Mouse (Mus musculus) kidney, postnatal 4 days (tissue): ENCODE results near the gene Itpr3.

Experiments used
- DNase-seq, 2 experiments: peaks; one replicate each; pipeline ENCODE4 v3.0.0; 2021; ENCODE audit warnings: mixed read lengths in 2 of 2

The Itpr3 gene

DNA sequence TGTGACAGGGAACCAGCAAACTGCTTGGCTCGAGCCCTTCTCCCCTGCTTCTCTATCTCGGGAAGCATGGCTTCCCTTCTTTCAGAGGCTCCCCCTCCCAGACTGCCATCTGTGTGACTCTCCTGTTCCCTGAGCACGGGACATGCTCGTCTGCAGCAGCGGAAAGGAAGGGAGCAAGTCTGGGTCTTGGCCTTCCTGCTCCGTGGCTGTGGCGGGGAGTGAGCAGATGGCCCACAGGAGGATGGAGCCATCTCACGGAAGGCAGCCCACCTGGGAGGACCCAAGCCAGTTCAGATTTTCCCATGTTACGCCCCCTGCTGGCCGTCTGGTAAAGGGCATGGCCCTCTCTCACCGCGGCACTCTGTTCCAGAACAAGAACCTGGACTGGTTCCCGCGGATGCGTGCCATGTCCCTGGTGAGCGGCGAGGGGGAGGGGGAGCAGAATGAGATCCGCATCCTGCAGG lies 63.5 kb downstream of the Itpr3 start:
- DNase-seq = peak; percentile 81 to 86

DNA sequence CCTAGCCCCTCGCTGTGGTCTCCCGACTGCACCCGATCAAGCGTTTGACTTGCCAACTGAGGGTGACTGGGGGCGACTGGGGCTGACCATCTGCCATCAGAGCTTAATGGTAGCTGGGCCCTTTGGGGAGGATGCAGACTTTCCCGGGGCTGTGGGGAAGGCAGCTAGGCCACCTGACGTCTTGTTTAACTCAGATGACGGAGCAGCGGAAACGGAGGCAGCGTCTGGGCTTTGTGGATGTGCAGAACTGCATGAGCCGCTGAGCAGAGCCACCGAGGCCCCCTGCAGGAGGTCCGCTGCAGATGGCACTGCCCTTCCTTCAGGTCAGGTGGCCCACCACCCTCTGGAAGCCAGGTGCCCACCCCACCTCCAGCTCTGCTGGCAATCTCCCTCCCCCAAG lies 64.2 kb downstream of the Itpr3 start:
- DNase-seq = peak in 1 of 2 experiments; percentile 40

DNA sequence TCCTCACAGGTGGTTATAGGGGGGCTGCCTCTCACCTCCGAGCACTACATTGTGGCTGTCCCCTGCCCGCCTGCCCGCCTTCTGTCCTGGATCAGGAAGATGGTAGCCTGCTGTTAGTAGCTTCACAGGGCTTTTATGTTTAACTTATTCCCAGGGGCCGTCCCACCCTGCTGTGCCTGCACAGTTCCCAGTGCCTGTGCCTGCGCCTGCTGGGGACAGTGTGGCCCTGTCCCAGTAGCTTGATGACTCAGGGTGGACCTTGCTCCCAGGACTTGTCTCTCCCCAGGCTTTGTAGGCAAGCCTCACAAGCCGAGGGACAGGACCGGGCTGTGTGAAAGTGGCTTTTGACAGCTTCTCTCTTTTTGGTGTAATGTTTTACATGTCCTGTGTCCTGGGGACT lies 64.7 kb downstream of the Itpr3 start:
- no peak for DNase-seq

DNA sequence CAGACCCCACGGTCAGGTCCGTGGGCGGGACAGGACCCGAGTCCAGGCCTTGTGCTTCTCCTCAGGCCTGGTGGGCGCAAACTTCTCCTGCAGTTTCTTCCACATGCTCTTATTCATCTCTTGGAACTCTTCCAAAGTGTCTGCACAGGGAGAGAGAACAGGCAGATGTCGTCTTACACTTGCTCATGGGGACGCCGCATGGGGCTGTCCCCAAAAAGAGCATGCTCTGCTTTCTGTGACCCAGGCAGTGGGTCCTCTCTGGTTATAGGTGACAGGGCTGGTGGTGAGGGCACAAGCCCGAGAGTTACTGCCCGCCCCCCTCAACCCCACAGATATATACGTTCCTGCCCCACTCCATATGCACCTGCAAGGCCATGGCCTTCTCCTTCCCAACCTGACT lies 65.6 kb downstream of the Itpr3 start:
- DNase-seq = no peak

DNA sequence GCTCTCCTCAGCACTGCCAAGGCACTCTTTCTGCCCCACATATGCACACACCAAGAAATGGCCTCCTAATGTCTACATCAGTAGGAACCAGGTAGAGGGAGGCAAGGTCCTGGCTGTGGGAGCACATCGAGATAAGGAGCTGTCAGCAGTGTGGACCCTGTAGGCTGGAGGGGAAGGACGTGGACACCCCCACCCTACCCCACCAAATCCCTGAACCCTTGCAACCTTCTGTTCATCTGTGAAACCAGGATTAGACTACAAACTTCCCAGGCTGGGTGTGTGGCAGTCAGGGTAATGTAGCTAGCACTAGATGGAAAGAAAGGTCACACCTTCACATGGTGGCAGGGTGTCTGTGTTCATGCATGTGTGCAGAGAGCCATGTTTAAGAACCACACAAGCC lies 66.0 kb downstream of the Itpr3 start:
- no peak for DNase-seq

DNA sequence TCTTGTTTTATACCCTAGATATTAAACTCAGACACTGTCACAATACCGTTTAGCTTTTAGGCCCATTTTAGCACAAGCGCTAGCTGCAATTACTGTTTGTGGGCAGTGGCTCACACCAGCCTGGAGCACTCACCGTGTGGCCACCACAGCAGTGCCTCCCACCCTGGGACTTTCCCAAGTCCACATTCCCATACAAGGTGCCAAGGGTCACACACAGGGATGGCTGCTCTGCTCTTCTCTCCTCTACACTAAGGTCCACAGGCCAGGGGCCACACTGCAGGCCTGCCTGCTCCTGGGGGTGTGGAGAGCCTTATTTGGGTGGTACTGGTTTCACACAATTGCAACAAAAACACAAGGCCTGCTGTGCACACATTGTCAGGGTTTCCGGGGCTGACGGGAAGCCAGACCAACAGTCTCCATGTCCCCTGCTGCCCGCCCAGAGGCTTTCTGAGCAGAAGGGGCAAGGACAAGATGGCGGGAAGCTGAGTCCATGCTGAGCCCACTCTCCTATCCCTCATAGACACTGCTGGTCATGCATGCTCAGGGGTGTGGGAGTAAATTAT lies 66.8 kb downstream of the Itpr3 start:
- peak in 1 of 2 experiments; percentile 50 for DNase-seq

DNA sequence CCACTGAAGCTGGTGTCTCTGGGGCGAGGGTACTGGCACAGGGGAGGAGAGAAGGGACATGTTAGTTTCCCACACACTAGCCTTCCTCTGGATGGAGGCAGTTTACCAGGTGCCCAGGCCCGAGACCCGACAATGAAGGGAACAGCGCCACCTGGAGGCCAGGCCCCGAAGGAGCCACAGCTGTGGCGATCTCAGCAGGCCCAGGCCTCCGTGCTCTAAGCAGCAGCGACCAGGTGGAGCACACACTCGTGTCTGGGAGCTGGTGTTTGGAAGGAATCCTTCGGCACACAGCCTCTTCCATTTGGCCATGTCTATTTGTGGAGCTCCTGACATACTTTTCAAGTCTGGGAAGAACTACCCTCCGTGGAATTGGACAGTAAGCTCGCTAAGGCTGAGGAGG lies 68.1 kb downstream of the Itpr3 start:
- peak; percentile 88 to 89 for DNase-seq

DNA sequence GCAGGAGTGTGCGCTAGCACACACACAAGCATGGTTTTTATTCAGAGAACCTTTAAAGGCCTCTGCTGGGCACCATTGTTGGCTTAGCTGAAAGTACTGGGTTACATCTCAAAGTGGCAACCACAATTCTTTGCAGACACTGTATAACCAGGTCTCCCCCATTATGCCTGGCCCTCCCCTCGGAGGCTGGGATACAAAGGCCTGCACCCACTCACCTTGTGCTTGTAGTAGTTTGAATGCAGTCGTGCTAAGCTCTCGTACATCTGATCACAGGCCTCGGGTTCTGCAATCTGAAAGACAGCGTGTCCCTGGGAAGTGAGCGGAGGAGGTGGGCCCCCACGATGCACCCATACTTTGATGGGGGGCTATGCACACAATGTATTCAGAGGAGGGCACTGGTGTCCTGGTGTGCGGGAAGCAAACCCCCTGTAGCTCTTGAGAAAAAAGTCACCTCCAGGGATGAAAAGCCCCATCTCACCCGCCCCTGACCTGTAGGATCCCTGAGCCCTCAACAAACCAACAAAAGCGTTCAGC lies 68.6 kb downstream of the Itpr3 start:
- no peak for DNase-seq

DNA sequence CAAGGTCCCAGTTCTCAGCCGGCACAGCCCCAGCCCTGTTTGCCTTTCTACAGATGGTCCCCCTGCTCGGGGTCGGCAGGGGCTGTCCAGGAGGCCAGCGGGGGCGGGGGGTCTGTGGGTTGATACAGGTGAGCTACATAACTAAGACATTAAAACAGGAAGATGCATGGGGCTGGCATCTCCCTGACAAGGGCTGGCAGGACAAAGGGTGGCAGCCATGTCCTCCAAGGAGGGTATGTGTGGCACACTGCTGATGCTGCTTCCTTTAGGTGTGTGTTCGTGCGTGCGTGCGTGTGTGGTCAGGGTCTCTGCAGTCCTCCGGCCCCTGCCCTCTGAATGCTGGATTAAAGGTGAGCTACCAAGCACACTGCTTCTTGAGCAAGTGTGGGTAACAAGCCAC lies 69.9 kb downstream of the Itpr3 start:
- no peak for DNase-seq

DNA sequence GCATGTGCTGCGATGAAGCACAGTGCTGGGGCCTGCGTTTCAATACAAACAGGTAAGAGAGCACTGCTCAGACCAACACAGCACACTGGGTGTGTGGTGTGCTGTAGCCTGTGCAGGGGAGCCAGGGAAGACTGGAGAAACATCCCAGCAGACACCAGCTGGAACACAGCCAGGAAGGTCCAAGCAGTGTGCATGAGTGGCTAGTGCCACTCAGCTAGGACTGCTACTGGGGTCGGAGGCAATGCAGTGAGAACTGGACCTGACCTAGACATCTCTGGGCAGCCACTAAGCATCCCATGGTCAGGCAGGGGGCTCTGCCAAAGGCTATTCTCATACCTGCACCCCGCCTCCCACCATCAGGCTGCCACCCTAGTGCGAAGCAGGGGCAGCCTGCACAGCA lies 71.1 kb downstream of the Itpr3 start:
- DNase-seq = no peak

DNA sequence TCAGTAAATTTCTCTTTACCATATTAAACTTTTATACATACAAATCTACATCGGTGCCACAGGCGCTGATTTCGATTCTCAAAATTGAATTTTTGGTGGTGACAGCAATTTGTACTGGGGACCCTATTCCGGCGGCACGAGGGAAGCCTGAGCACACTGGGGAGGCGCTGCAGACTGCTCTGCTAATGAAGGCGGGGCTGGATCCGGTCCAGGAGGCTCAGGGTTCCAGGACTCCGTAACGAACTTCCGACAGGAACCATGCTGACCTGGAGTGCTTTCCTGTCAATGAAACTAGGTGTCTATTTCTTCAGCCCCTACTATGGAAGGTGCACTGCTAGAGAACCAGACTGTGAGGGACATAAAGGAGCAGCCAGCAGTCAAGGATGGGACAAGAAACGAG lies 72.2 kb downstream of the Itpr3 start:
- DNase-seq = peak; percentile 62 to 65

DNA sequence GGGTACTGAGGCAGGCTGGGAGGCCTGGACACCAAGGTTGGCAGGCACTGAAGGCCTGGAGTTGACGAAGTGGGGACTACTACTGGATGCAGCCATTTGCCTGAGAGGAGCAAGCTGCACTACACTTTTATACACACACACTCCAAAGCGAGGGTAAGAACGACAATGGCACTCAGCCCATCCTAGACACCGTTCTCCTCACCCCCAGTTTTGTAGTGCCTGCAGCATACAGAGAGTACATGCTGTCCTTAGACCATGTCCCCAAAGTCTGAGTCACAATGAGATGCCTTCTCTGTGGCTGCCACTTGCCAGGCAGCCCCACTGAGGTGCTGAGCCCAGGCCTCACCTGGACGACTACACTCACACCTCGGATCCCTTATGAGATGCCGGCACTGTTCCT lies 72.7 kb downstream of the Itpr3 start:
- DNase-seq = no peak

DNA sequence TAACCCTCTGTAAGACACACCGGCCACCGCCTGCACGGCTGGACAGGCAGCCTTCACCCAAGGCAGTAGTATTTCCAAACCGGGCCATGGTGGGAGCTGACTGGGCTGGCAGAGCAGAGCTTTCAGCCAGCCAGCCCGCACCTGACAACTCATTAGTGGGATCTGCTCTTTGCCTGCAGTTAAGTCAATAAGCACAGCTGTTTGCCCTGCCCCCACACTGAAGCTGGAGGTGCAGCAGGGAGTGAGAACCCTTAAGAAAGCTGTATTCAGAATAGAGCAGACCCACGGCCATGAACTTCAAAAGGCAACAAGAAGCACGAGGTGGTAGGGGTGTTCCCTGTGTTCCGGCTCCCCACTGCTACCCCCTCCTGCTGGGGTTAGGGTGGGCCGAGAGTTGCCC lies 73.1 kb downstream of the Itpr3 start:
- DNase-seq = peak; percentile 66 to 74

DNA sequence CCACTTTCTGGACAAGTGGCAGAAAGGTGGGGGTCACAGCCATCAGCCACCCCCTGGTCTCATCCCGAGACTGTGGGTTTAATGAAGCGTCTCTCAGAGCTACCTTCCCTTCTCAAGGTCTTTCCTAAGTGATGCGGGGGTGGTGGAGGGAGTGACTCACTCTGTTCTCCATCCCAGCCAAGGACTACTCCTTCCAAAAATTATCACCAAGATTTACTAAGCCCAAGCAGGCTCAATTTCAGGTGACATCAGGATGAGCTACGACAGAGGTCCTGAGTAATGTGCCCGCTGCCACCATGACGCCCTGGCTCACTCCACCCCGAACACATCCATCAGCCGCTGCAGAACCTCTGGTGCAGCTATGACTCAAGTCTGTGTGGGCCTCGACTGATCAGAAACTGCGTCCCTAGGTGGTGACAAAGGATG lies 74.1 kb downstream of the Itpr3 start:
- peak; percentile 37 to 54 for DNase-seq

DNA sequence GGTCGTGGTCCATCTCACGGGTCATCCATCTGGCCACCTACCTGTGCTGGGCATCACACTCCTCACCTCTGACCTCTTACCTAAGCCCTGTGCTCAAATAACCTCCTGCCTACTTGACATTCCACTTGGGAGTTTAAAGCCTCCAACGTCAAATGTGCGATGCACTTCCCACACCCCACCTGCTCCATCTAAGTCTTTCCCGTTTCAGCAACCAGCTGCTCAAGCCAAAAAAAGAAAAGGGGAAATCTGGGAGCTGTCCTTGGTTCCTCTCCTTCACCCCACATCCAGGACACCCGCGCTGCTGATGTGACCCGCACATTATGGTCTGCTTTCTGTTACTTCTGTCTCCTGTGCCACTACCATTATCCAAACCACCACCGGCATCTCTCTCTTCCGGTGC lies 75.1 kb downstream of the Itpr3 start:
- no peak for DNase-seq

DNA sequence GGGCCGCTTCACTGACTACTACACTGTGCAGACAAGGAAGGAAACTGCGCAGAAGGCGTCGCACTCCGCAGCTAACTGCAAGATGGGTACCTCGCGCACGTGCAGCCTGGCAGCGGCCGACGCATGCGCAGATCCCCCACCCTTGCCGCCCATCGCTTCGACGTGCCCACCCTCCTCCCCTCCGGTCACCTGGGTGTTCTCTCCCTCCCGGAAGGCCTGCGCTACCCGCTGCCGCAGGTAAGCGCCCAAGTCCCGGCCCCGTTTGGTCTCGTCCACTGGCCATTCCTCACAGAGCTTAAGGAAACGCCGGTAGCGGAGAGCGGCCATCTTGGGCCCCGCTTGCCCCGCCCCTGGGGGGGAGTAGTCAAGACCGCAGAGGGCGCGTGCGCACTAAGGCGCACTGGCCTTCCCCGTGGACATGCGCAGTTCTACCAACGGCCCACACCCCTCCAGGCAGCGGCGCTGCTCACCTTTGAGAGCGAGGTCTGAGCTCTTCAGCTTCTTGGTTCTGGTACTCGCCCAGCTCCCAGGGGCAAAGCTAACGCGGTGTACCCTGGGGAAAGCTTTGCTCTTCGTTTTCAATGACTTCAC lies 76.5 kb downstream of the Itpr3 start, which contains the start of gene Uqcc2:
TSS of gene Uqcc2 (minus strand) at position 366 of the 591 bp plus-strand sequence.
- DNase-seq = peak; percentile 98 to 99

DNA sequence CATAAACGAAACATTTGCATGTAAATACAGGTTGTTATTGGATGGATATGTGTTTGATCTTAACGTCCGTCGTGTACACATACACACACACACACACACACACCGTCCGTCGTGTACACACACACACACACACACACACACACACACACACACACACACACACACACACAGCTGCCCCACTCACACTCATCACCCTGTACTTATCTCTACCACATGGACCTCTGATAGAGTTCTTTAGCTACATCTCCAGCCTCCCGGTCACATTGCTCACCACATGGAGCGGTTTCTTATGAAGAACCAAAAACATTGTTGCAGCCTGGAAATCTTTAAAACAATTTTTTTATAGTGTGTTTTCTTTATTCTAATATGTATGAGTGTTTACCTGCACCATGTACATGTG lies 77.1 kb downstream of the Itpr3 start:
- no peak for DNase-seq

DNA sequence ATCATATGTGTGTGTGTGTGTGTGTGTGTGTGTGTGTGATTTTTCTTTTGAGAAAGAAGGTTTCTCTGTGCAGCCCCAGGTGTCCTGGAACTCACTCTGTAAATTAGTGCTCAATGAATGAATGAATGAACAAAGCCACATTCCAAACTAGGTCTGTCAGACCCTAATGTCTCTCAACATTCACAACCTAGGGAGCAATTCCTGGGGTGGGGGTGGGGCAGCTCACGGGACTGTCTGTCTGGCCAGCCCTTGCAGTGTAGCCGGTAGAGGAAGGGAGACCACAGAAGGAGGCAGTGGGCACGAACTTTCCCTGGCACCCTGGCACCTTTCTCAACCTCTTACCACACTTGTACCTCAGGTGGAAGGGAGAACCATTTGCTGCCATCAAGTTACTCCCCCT lies 77.6 kb downstream of the Itpr3 start:
- DNase-seq = no peak

DNA sequence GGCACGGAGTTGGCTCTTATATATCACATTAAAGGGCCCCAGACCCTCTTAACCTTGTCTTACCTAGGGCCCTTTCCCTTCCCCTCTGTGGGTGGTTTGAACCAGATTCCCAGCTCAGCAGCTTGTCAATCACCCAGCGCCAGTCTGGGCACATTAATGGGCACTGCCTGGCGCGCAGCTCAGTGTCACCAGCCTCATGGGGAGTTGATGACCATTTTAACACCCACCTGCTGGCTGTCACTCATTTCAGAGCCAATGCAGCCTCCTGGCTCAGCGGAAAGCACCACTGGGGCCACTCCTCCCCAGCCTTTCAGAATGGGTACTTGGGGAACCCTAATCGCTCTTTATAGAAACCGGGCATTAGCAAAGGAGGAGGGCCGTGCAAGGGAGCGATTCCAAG lies 81.3 kb downstream of the Itpr3 start:
- no peak for DNase-seq

DNA sequence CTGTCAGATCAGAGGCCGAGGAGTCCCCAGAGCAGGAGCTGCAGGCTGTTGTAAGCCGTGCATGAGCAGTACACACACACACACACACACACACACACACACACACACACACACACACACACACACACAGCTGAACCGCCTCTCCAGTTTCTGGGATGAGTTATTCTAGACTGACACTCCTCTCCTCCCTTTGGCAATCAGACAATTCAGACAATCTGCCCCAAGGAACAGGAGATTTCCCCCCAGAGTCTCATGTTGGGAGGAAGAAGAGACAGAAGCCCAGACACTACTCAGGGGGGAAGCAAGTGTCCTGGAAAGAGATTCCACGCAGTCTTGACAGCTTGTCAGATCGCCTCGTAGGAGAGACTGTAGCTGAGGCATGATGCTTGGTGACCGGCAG lies 82.2 kb downstream of the Itpr3 start:
- DNase-seq = peak in 1 of 2 experiments; percentile 42

DNA sequence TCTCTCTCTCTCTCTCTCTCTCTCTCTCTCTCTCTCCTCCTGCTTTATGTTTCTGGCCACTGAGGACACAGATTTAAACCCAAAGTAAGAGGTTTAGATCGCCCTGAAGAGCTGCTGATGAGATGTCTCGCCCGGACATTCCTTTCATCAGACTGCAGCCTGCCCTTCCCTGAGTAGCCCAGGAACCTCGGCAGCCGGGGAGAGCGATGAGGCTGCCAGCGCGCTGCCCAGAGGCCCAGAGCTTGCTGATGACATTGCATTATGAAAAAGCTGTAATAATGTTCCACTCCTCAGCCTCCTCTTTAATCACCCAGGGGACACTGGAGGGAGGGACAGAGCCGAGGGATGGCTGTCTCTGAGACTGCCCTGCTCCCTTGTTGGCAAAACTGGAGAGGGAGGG lies 83.2 kb downstream of the Itpr3 start:
- no peak for DNase-seq

DNA sequence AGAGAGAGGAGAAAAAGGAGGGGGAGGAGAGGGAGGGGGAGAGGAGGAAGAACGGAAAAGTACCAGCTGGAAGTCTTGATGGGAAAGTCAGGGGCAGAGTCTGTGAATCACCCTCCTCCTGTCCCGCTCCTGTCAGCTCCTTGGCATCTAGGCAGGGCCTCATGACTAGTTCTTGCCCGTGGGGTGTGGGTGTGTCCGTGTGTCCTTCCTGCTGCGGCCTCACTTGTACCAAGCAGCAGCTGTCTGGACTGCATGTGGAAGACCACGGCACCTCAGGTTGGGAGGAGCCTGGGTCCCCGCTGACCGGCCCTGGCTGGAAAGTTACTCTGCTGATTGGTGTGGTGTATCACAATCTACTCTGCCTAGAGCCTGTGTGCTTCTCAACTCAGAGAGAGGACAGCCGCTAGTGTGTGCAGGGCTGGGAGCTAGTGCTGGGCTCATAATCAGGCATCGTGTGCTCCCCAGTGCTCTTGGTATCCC lies 84.9 kb downstream of the Itpr3 start:
- peak; percentile 46 to 65 for DNase-seq

DNA sequence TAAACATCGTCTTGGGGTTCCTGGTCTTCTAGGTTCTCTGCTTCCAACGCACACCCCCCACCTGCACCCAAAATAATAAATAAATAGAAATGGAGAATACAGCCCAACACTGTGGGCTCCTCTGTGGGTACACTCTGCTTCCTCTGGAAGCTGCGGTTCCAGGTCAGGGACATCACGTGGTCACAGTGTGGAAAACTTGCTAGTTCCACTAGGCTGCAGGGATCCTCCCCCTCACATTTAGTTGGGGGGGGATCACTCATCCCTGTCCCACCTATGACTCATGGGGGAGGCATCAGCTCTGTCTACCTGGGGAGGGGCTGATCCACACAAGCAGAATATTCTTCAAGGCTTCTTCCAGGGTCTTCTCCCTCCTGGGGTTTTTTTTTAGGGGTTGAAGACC lies 87.0 kb downstream of the Itpr3 start:
- DNase-seq = no peak

DNA sequence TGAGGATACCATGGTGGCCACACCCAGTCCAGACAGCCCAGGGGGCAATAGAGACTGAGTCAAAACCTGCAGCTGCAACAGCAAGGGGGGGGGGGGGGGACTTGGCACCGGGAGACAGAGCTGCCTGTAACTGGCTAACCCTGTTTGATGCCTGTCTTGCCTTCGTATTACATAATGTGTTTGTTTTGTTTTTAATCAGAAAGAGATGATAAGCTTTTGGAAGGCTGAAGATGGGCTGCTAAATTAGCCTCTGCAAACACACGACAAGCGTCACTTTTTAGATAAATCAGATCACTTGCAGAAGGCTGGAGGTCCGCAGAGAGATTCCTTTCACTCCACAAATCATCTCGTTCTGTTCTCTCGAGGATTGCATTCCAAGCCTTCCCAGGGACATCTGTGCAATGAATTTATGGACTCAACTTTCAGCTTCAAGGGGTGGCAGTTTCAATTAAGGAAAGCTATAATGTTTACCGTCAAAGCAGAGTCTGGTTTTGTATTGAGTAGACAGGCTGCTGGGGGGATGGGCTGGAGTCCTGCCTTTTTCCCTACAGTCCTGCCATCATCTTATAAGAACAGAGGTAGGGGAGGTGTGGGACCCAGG lies 89.3 kb downstream of the Itpr3 start:
- peak in 1 of 2 experiments; percentile 37 for DNase-seq
